Mouse (Mus musculus) 3T3-L1 (cell line): ENCODE results near the gene Ppm1b.

ENCODE experiments used
- DNase-seq: peaks from one replicate; pipeline ENCODE4 v3.0.0-alpha.2; 2015; ENCODE audit warnings: low read depth, low spot score

Ppm1b gene

GRCm38 (mm10) chr17:85023247-85024167 lies 67.0 kb downstream of the Ppm1b start:
- peak; percentile 78 for DNase-seq

GRCm38 (mm10) chr17:85024237-85024636 lies 67.7 kb downstream of the Ppm1b start:
- no peak for DNase-seq

GRCm38 (mm10) chr17:85025151-85025550 lies 68.6 kb downstream of the Ppm1b start:
- DNase-seq: no peak

GRCm38 (mm10) chr17:85026436-85026835 lies 69.9 kb downstream of the Ppm1b start:
- DNase-seq: no peak

GRCm38 (mm10) chr17:85027247-85027646 lies 70.7 kb downstream of the Ppm1b start:
- DNase-seq: no peak

GRCm38 (mm10) chr17:85028093-85028739 lies 71.7 kb downstream of the Ppm1b start, which contains the start of gene Slc3a1:
Gene Slc3a1 (plus strand): TSS chr17:85028376.
- no peak for DNase-seq

GRCm38 (mm10) chr17:85028797-85029196 lies 72.3 kb downstream of the Ppm1b start:
- DNase-seq: no peak

GRCm38 (mm10) chr17:85030651-85031050 lies 74.1 kb downstream of the Ppm1b start:
- no peak for DNase-seq

GRCm38 (mm10) chr17:85033087-85033486 lies 76.5 kb downstream of the Ppm1b start:
- DNase-seq: no peak

- no peak for DNase-seq
These were observed 77.5 kb downstream of the Ppm1b start for GRCm38 (mm10) chr17:85034068-85034467.

GRCm38 (mm10) chr17:85037855-85038254 lies 81.3 kb downstream of the Ppm1b start:
- no peak for DNase-seq

GRCm38 (mm10) chr17:85038311-85038710 lies 81.8 kb downstream of the Ppm1b start:
- no peak for DNase-seq

GRCm38 (mm10) chr17:85038761-85039160 lies 82.2 kb downstream of the Ppm1b start:
- no peak for DNase-seq

- no peak for DNase-seq
These were observed 84.4 kb downstream of the Ppm1b start for GRCm38 (mm10) chr17:85040913-85041312.

- no peak for DNase-seq
These were observed 85.9 kb downstream of the Ppm1b start for GRCm38 (mm10) chr17:85042419-85042818.

- DNase-seq: no peak
These were observed 86.9 kb downstream of the Ppm1b start for GRCm38 (mm10) chr17:85043404-85043816.

- no peak for DNase-seq
These were observed 87.9 kb downstream of the Ppm1b start for GRCm38 (mm10) chr17:85044466-85044865.

GRCm38 (mm10) chr17:85045160-85045559 lies 88.6 kb downstream of the Ppm1b start:
- no peak for DNase-seq

GRCm38 (mm10) chr17:85048379-85048778 lies 91.8 kb downstream of the Ppm1b start:
- no peak for DNase-seq

- DNase-seq: no peak
These were observed 101.7 kb downstream of the Ppm1b start for GRCm38 (mm10) chr17:85058276-85058675.

- no peak for DNase-seq
These were observed 102.6 kb downstream of the Ppm1b start for GRCm38 (mm10) chr17:85059136-85059535.

- DNase-seq: no peak
These were observed 107.0 kb downstream of the Ppm1b start for GRCm38 (mm10) chr17:85063560-85063959.

- DNase-seq: no peak
These were observed 110.8 kb downstream of the Ppm1b start for GRCm38 (mm10) chr17:85067331-85067730.
